Mouse (Mus musculus) forebrain, embryonic 12.5 days (tissue): ENCODE results near the gene Harbi1. TPM values are rescaled to one million over a fixed set of nuclear protein-coding genes. Genes with fewer than 3 reads are reported as not detected.

Experiments
- ATAC-seq: fragments of 200-750 bp; cut with Nextera tagmentation; 2 replicates; pipeline ENCODE4 v1.8.0; 2017; ENCODE audit warnings: moderate TSS enrichment; ENCODE audit not compliant: low FRiP score
- H3K27ac ChIP-seq: fragments of 300-500 bp; sonication (generic); 2 replicates; pipeline ENCODE4 v1.5.1; 2016; ENCODE audit warnings: mild to moderate bottlenecking
- H3K27me3 ChIP-seq: fragments of 300-500 bp; sonication (generic); 2 replicates; pipeline ENCODE4 v1.6.1; 2016; ENCODE audit warnings: mild to moderate bottlenecking
- H3K36me3 ChIP-seq: fragments of 300-500 bp; sonication (generic); replicated peaks from 2 replicates; pipeline ENCODE4 v1.6.1; 2016; ENCODE audit warnings: mild to moderate bottlenecking
- H3K4me1 ChIP-seq: fragments of 300-500 bp; sonication (generic); 2 replicates; pipeline ENCODE4 v1.6.1; 2016
- H3K4me2 ChIP-seq: fragments of 300-500 bp; sonication (generic); 2 replicates; pipeline ENCODE4 v1.6.1; 2016; ENCODE audit warnings: mild to moderate bottlenecking, moderate library complexity
- H3K4me3 ChIP-seq: fragments of 300-500 bp; sonication (generic); replicated peaks from 2 replicates; pipeline ENCODE4 v1.5.1; 2016; ENCODE audit warnings: mild to moderate bottlenecking
- H3K9ac ChIP-seq: fragments of 300-500 bp; sonication (generic); 2 replicates; pipeline ENCODE4 v1.6.1; 2016; ENCODE audit warnings: mild to moderate bottlenecking
- H3K9me3 ChIP-seq: fragments of 300-500 bp; sonication (generic); 2 replicates; pipeline ENCODE4 v1.6.1; 2016
- WGBS: fragments of 180-500 bp; shearing (Covaris S2); methylation state at CpG from one replicate; pipeline ENCODE4 v1.1.7; 2016; 5-methylcytosine and 5-hydroxymethylcytosine counted together
- polyA plus RNA-seq: library from polyadenylated mRNA; unstranded; fragments of >200 nt; fragmentation: Nextera tagmentation; extraction: Ambion mirVana; gene quantifications from 2 replicates; pipeline ENCODE4 v1.2.1, GENCODE M21; 2016

The Harbi1 gene
- polyA plus RNA-seq, result 17.0 and 18.7 TPM in 2 replicates

DNA sequence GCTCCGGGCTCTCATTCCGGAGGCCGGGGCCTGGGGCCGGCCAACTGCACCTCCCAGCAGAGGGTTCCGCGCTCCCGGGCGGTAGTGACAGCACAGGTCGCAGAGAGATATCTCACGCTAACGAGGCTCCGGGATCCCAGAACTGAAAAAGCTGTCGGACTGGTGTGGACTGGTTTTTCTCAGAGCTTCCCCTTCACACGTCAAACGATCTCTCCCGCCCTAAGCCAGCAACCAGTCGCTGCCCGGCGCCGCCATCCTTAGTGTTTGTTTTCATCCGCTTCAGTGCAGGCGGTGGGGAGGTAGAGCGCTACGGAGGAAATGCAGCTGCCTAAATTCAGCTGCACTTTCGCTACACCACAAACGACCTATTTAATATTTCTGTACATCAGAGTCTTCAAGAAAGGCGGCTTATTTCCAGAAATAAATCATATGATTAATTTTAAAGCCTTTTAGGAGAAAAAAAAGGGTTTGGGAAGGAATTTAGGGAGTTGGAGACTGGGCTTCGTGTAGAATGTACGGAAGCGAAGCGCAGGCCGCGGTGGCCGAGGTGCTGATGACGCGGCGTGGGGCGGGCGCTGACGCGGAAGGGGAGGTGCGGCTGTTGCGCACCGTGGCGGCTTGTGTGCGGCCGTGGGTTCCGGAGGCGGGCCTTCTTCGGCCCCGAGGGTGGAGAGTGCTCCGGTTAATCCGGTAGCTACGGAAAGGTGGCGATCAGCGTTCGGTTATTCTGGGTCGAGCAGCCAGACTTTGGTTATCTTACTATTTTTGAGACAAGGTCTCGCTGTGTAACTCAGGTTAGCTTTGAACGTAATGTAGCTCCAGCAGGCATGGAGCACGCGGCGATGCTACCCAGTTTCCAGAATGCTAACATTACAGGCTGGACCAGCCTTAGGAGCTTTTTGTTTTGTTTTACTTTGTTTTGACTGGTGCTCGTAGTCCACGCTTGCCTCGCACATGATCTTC lies at the start of gene Harbi1, which contains the start of gene Atg13:
Gene Harbi1 (plus strand): TSS at position 581 of the 963 bp plus-strand sequence.
Gene Atg13 (minus strand): TSS at position 305 of the 963 bp plus-strand sequence.
- WGBS, result under 1% methylated on average over 66 of the region's 66 CpGs
- Histone ChIP-seq H3K4me2 (peak within 1 kb of the TSS; percentile 68), H3K27me3 (no peaks in the 10 kb centered on the region), H3K27ac (peak within 1 kb of the TSS; percentile 71), H3K36me3 (no peaks in the 10 kb centered on the region), H3K9ac (peak within 1 kb of the TSS; percentile 66), H3K4me1 (peaks cover 16% of the 10 kb centered on the region), H3K9me3 (no peaks in the 10 kb centered on the region), H3K4me3 (peak within 1 kb of the TSS; percentile 82)
- ATAC-seq, result peak; percentile 99

- H3K4me1 ChIP-seq, result no peaks in the 10 kb centered on the region
- WGBS, result 91% methylated on average over 6 of the region's 6 CpGs
- H3K27ac ChIP-seq, result no peak overlapping the region
- no peak overlapping the region for H3K4me3 ChIP-seq
- no peaks in the 10 kb centered on the region for H3K9me3 ChIP-seq
- H3K9ac ChIP-seq, result no peak overlapping the region
- H3K36me3 ChIP-seq, result peaks cover 60% of the 10 kb centered on the region
- H3K4me2 ChIP-seq, result no peak overlapping the region
- ATAC-seq, result no peak
- no peaks in the 10 kb centered on the region for H3K27me3 ChIP-seq
Observed at GRCm38 (mm10) chr2:91660981-91661380, 49.7 kb upstream of the Harbi1 start.

DNA sequence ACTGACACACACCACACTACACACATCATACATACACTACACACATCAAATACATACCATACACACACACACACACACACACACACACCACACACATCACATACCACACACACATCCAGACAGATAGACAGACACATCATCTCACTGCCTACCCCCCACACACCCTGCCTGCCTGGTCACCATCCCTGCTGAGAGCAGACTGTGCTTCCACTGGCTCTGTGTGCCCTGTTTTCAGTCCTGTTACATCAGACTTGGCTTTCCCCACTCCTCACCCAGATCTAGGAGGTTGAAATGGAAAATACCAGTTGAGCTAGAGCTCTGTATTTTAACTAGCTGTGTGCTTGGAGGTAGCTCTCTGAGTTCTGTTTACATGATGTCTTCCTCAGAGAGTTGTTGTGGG lies 45.9 kb upstream of the Harbi1 start:
- Histone ChIP-seq H3K9ac (no peak overlapping the region), H3K4me2 (no peak overlapping the region), H3K27me3 (no peaks in the 10 kb centered on the region), H3K9me3 (no peaks in the 10 kb centered on the region), H3K4me1 (no peaks in the 10 kb centered on the region), H3K36me3 (peaks cover 64% of the 10 kb centered on the region), H3K4me3 (no peak overlapping the region), H3K27ac (no peak overlapping the region)
- ATAC-seq, result no peak

GRCm38 (mm10) chr2:91666386-91666910 lies 44.2 kb upstream of the Harbi1 start:
- H3K4me3 ChIP-seq, result no peak overlapping the region
- WGBS, result 95% methylated on average over 6 of the region's 6 CpGs
- no peaks in the 10 kb centered on the region for H3K9me3 ChIP-seq
- H3K4me2 ChIP-seq, result no peak overlapping the region
- H3K27ac ChIP-seq, result no peak overlapping the region
- H3K4me1 ChIP-seq, result no peaks in the 10 kb centered on the region
- ATAC-seq, result no peak
- H3K9ac ChIP-seq, result no peak overlapping the region
- peaks cover 77% of the 10 kb centered on the region for H3K36me3 ChIP-seq
- no peaks in the 10 kb centered on the region for H3K27me3 ChIP-seq

DNA sequence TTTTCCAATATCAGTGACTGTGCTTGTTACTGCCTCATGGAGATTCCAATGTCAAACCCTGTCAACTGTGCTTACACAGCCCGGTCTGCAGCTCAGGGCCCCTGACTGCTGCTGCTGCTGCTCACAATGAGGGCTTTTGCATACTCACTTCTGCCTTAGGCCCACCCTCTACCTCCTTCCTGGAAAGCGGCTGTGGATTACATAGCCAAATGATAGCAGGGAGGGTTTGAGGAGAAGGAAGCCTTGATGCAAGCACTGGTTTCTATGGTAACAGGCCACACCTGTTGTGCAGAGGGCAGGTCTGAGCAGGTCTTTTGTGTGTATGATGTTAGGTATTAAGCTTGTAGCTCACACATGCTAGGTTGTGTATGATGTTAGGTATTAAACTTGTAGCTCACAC lies 42.9 kb upstream of the Harbi1 start:
- Histone ChIP-seq H3K36me3 (peaks cover 82% of the 10 kb centered on the region), H3K27me3 (no peaks in the 10 kb centered on the region), H3K9ac (no peak overlapping the region), H3K9me3 (no peaks in the 10 kb centered on the region), H3K4me3 (no peak overlapping the region), H3K4me2 (no peak overlapping the region), H3K4me1 (no peaks in the 10 kb centered on the region), H3K27ac (no peak overlapping the region)
- 77% methylated on average over 2 of the region's 2 CpGs for WGBS
- no peak for ATAC-seq

DNA sequence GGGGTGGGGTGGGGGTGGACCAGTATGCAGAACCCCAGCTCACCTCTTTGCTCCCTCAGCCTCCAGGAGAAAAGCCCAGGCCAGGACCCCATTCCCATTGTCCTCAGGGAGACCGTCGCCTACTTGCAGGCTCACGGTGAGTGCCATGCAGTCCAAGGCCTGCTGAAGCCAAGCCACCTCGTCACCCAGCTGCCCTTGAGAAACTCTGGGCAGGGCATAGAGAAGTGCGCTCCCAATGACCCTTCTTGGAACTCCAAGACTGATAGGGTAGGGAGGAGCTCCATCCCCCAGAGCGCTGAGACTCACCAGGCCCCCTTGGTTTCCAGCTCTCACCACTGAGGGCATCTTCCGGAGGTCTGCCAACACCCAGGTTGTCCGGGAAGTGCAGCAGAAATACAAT lies 41.3 kb upstream of the Harbi1 start:
- ATAC-seq, result no peak
- Histone ChIP-seq H3K4me2 (no peak overlapping the region), H3K9ac (no peak overlapping the region), H3K27ac (no peak overlapping the region), H3K4me3 (no peak overlapping the region), H3K36me3 (peaks cover 78% of the 10 kb centered on the region), H3K9me3 (no peaks in the 10 kb centered on the region), H3K4me1 (no peaks in the 10 kb centered on the region), H3K27me3 (no peaks in the 10 kb centered on the region)
- 89% methylated on average over 8 of the region's 8 CpGs for WGBS

DNA sequence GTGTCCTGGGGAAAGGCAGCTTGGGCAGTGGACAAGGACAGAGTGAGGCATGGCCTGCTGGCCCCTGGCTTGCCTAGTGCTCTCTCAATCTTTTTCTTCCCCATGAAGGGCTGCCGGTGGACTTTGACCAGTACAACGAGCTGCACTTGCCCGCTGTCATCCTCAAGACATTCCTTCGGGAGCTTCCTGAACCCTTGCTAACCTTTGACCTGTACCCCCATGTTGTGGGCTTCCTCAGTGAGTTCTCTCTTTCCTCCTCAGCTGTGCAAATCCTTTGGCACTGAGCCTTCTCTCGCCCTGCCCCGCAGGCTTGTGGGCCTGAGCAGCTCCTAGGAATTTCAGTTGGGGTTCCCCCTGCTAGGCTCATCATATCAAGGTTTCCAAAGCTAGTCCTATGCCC lies 40.6 kb upstream of the Harbi1 start:
- Histone ChIP-seq H3K4me1 (no peaks in the 10 kb centered on the region), H3K4me3 (no peak overlapping the region), H3K9me3 (no peaks in the 10 kb centered on the region), H3K27ac (no peak overlapping the region), H3K9ac (no peak overlapping the region), H3K36me3 (peaks cover 79% of the 10 kb centered on the region), H3K27me3 (no peaks in the 10 kb centered on the region), H3K4me2 (no peak overlapping the region)
- WGBS, result 92% methylated on average over 6 of the region's 6 CpGs
- no peak for ATAC-seq

DNA sequence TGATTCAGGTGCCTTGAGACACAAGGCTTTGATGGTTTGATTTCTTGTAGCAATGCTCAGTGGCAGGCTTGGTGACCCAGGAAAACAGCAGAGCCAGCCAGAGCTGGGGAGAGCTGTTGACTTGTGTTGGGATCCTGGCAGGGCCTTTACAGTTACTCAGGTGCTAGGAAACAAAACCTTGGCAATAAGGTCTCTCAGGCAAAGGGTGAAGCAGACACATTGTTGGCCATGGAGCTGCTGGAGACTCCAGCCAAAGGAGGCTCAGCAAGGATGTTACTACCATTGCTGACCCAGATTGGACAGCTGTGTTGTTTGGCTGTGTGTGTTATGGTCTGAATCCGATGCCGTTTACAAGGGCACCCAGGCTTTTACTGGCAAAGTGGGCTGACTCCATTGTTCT lies 37.1 kb upstream of the Harbi1 start:
- no peaks in the 10 kb centered on the region for H3K4me1 ChIP-seq
- no peaks in the 10 kb centered on the region for H3K9me3 ChIP-seq
- no peaks in the 10 kb centered on the region for H3K27me3 ChIP-seq
- peaks cover 89% of the 10 kb centered on the region for H3K36me3 ChIP-seq
- H3K27ac ChIP-seq, result no peak overlapping the region
- no peak overlapping the region for H3K9ac ChIP-seq
- WGBS, result 84% methylated on average over 2 of the region's 2 CpGs
- no peak for ATAC-seq
- no peak overlapping the region for H3K4me3 ChIP-seq
- H3K4me2 ChIP-seq, result no peak overlapping the region

DNA sequence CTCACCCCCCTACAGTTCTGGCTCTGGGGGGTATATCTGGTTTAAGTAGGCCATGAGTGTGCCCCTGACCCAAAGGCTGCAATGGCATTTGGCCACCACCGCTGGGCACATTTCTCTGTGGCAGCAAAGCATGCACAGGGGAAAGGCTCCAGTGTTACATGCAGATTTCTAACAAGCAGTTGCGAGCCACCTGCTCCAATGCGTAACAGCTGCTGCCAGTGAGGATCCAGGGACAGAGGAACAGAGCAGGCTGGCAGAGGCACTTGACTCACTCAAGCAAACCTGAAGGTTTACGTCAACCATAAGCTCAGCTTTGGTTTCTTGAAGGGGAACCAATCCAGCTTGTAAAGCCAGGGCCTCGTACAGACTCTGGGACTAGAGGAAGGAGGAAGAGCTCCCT lies 35.8 kb upstream of the Harbi1 start:
- peaks cover 86% of the 10 kb centered on the region for H3K36me3 ChIP-seq
- no peak overlapping the region for H3K4me2 ChIP-seq
- H3K9ac ChIP-seq, result no peak overlapping the region
- H3K4me1 ChIP-seq, result no peaks in the 10 kb centered on the region
- no peaks in the 10 kb centered on the region for H3K27me3 ChIP-seq
- no peak overlapping the region for H3K27ac ChIP-seq
- ATAC-seq, result no peak
- no peaks in the 10 kb centered on the region for H3K9me3 ChIP-seq
- WGBS, result 93% methylated on average over 5 of the region's 5 CpGs
- H3K4me3 ChIP-seq, result no peak overlapping the region

DNA sequence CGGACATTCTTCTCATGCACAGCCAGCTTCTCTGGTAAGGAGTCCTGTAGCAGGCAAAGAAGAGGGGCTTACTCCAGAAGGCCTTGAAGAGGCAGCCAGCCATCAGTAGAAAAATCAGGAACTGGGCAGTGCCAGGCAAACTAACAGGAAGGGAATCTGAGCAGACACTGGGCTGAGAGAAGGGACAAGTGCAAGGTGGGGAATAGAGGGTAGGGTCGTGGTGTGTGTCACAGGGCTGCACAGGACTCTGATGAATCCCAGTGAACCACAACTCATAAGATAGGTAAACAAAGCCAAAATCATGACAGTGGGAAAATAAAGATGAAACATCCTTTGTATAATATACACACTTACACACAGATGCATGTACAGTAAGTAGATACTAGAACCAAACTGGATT lies 34.2 kb upstream of the Harbi1 start:
- no peak overlapping the region for H3K4me3 ChIP-seq
- H3K9ac ChIP-seq, result no peak overlapping the region
- peaks cover 84% of the 10 kb centered on the region for H3K36me3 ChIP-seq
- 80% methylated on average over 2 of the region's 2 CpGs for WGBS
- no peaks in the 10 kb centered on the region for H3K9me3 ChIP-seq
- no peak overlapping the region for H3K4me2 ChIP-seq
- no peaks in the 10 kb centered on the region for H3K27me3 ChIP-seq
- no peak overlapping the region for H3K27ac ChIP-seq
- ATAC-seq, result no peak
- no peaks in the 10 kb centered on the region for H3K4me1 ChIP-seq

DNA sequence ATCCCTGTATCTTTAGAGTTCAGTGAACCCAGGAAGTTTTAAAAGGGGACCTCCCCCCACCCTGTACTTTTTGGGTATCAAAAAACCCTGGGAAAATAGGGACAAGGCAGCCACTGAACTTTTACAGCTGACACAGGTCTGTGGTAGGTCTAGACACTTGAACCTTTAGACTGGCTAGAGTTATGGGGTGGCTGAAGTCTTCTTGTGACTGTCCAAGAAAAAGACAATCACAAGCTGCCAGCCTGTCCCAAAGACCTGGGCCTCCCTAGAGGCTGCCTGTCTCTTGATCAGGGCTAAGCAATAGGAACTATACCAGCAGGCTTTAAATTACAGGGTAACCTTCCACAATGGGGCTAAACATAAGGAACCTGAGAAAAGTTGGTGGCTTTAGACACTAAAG lies 33.7 kb upstream of the Harbi1 start:
- no peak overlapping the region for H3K9ac ChIP-seq
- no peak for ATAC-seq
- H3K4me1 ChIP-seq, result no peaks in the 10 kb centered on the region
- H3K4me2 ChIP-seq, result no peak overlapping the region
- H3K27me3 ChIP-seq, result no peaks in the 10 kb centered on the region
- H3K4me3 ChIP-seq, result no peak overlapping the region
- peaks cover 84% of the 10 kb centered on the region for H3K36me3 ChIP-seq
- H3K27ac ChIP-seq, result no peak overlapping the region
- no peaks in the 10 kb centered on the region for H3K9me3 ChIP-seq

- no peaks in the 10 kb centered on the region for H3K4me1 ChIP-seq
- ATAC-seq, result 0 out of 2 replicates have a peak, but pooled peaks have one; percentile 27
- no peaks in the 10 kb centered on the region for H3K9me3 ChIP-seq
- H3K36me3 ChIP-seq, result peaks cover 56% of the 10 kb centered on the region
- no peak overlapping the region for H3K4me2 ChIP-seq
- no peak overlapping the region for H3K27ac ChIP-seq
- WGBS, result 63% methylated on average over 4 of the region's 4 CpGs
- no peaks in the 10 kb centered on the region for H3K27me3 ChIP-seq
- no peak overlapping the region for H3K9ac ChIP-seq
- no peak overlapping the region for H3K4me3 ChIP-seq
Observed at GRCm38 (mm10) chr2:91682850-91683249, 27.8 kb upstream of the Harbi1 start.

- H3K4me2 ChIP-seq, result no peak overlapping the region
- H3K9ac ChIP-seq, result no peak overlapping the region
- H3K4me1 ChIP-seq, result no peaks in the 10 kb centered on the region
- WGBS, result 81% methylated on average over 8 of the region's 8 CpGs
- no peak overlapping the region for H3K4me3 ChIP-seq
- ATAC-seq, result no peak
- H3K9me3 ChIP-seq, result no peaks in the 10 kb centered on the region
- no peak overlapping the region for H3K27ac ChIP-seq
- peaks cover 52% of the 10 kb centered on the region for H3K36me3 ChIP-seq
- H3K27me3 ChIP-seq, result no peaks in the 10 kb centered on the region
Observed at GRCm38 (mm10) chr2:91683919-91684318, 26.7 kb upstream of the Harbi1 start.
